Mouse (Mus musculus) hindlimb bud, embryonic 11.5 days (tissue): Measurements from ENCODE around the gene Rsph9.

Experiments
- DNase-seq: peaks from one replicate; pipeline ENCODE4 v3.0.0-alpha.2; 2012; ENCODE audit warnings: low read depth, low spot score; ENCODE audit errors: extremely low spot score

Gene Rsph9

GRCm38 (mm10) chr17:46143578-46144423, at the start of gene Rsph9:
Rsph9 (minus strand) TSS chr17:46144216.
- DNase-seq: no peak

- no peak for DNase-seq
Measured at GRCm38 (mm10) chr17:46188829-46189228, 44.8 kb upstream of the Rsph9 start.

GRCm38 (mm10) chr17:46182273-46182672, 38.3 kb upstream of the Rsph9 start:
- DNase-seq: no peak

GRCm38 (mm10) chr17:46170538-46170937, 26.5 kb upstream of the Rsph9 start:
- no peak for DNase-seq

- no peak for DNase-seq
Measured at GRCm38 (mm10) chr17:46168768-46169167, 24.8 kb upstream of the Rsph9 start.

GRCm38 (mm10) chr17:46168318-46168717, 24.3 kb upstream of the Rsph9 start:
- DNase-seq: no peak

- no peak for DNase-seq
Measured at GRCm38 (mm10) chr17:46167014-46167413, 23.0 kb upstream of the Rsph9 start.

GRCm38 (mm10) chr17:46166270-46166669, 22.3 kb upstream of the Rsph9 start:
- no peak for DNase-seq

- no peak for DNase-seq
Measured at GRCm38 (mm10) chr17:46165460-46165859, 21.4 kb upstream of the Rsph9 start.

- no peak for DNase-seq
Measured at GRCm38 (mm10) chr17:46164791-46165190, 20.8 kb upstream of the Rsph9 start.

- no peak for DNase-seq
Measured at GRCm38 (mm10) chr17:46164301-46164700, 20.3 kb upstream of the Rsph9 start.

GRCm38 (mm10) chr17:46162951-46163421, 19.0 kb upstream of the Rsph9 start:
- no peak for DNase-seq

- DNase-seq: no peak
Measured at GRCm38 (mm10) chr17:46162551-46162950, 18.5 kb upstream of the Rsph9 start.

GRCm38 (mm10) chr17:46161710-46162109, 17.7 kb upstream of the Rsph9 start:
- DNase-seq: no peak

- no peak for DNase-seq
Measured at GRCm38 (mm10) chr17:46161179-46161578, 17.2 kb upstream of the Rsph9 start.

- DNase-seq: peak; percentile 99
Measured at GRCm38 (mm10) chr17:46160686-46161085, 16.7 kb upstream of the Rsph9 start, which contains the start of gene Gtpbp2. Gtpbp2 (plus strand) TSS chr17:46161032.

GRCm38 (mm10) chr17:46160090-46160662, 16.2 kb upstream of the Rsph9 start:
- DNase-seq: peak; percentile 77

- no peak for DNase-seq
Measured at GRCm38 (mm10) chr17:46159236-46159635, 15.2 kb upstream of the Rsph9 start.

- DNase-seq: no peak
Measured at GRCm38 (mm10) chr17:46157131-46157530, 13.1 kb upstream of the Rsph9 start.

- no peak for DNase-seq
Measured at GRCm38 (mm10) chr17:46156680-46157079, 12.7 kb upstream of the Rsph9 start.

- no peak for DNase-seq
Measured at GRCm38 (mm10) chr17:46154336-46154735, 10.3 kb upstream of the Rsph9 start.
